Mouse (Mus musculus): Measurements from ENCODE around the gene Lpar2. TPM values are rescaled to one million over a fixed set of nuclear protein-coding genes. Genes with fewer than 3 reads are reported as not detected.

Gene Lpar2
- total and polyA plus RNA-seq, 3 experiments = 0.74 to 3.0 (median 1.2) TPM

GRCm38 (mm10) chr8:69794096-69794495, 28.1 kb upstream of the Lpar2 start:
- Histone ChIP-seq H3K4me3 (replicated peaks in 1 of 3; ENCODE audit: low read depth in 2 of 3, low read length in 2 of 3, poor library complexity in 1 of 3) (no peak overlapping the region), H3K27me3 (replicated peaks) (no peaks in the 10 kb centered on the region), H3K27ac (ENCODE audit: insufficient read depth, low read depth) (no peak overlapping the region), H3K4me1 (ENCODE audit: control insufficient read depth in 1 of 2, insufficient read depth in 2 of 2) (peaks cover 8 to 27% of the 10 kb centered on the region in 2 experiments), H3K79me2 (replicated peaks; ENCODE audit: control insufficient read depth, extremely low read depth, insufficient read depth, poor library complexity, severe bottlenecking) (peaks cover 28% of the 10 kb centered on the region), H3K9me3 (replicated peaks; ENCODE audit: low read length) (no peaks in the 10 kb centered on the region), H3K36me3 (replicated peaks in 1 of 2; ENCODE audit: control insufficient read depth in 1 of 2, insufficient read depth in 1 of 2, low read length in 1 of 2) (peaks cover 58 to 68% of the 10 kb centered on the region in 2 experiments), H3K9ac (ENCODE audit: insufficient read depth, low read depth) (no peak overlapping the region), H3K4me2 (ENCODE audit: insufficient read depth, low read depth, poor library complexity, severe bottlenecking) (no peak overlapping the region)
- TF ChIP-seq CHD1 (IDR thresholded peaks at IDR 0.05; ENCODE audit: low read depth, low read length) (no peak), MAZ (IDR thresholded peaks at IDR 0.05; ENCODE audit: low read depth, low read length) (no peak), E2F4 (IDR thresholded peaks at IDR 0.05; ENCODE audit: insufficient replicate concordance, low read depth, low read length) (no peak), POLR2A (IDR thresholded peaks at IDR 0.05; ENCODE audit: low read depth, low read length) (no peak), BHLHE40 (IDR thresholded peaks at IDR 0.05; ENCODE audit: low read depth, low read length) (no peak), ETS1 (conservative IDR thresholded peaks at IDR 0.05; ENCODE audit: low read depth, low read length) (no peak), MEF2A (IDR thresholded peaks at IDR 0.05; ENCODE audit: borderline replicate concordance, low read depth, low read length) (no peak), NRF1 (IDR thresholded peaks at IDR 0.05; ENCODE audit: low read depth, low read length) (no peak), ZKSCAN1 (IDR thresholded peaks at IDR 0.05; ENCODE audit: borderline replicate concordance, low read depth, low read length) (no peak), RCOR1 (conservative IDR thresholded peaks at IDR 0.05; ENCODE audit: low read depth, low read length) (no peak), ZMIZ1 (IDR thresholded peaks at IDR 0.05; ENCODE audit: low read depth, low read length) (no peak), ZC3H11A (IDR thresholded peaks at IDR 0.05; ENCODE audit: low read depth, low read length) (no peak), RAD21 (IDR thresholded peaks at IDR 0.05; ENCODE audit: low read depth, low read length) (no peak), SIN3A (IDR thresholded peaks at IDR 0.05; ENCODE audit: low read length) (no peak), MAX (IDR thresholded peaks at IDR 0.05; ENCODE audit: low read length) (no peak), MXI1 (IDR thresholded peaks at IDR 0.05; ENCODE audit: low read depth, low read length) (no peak), JUN (IDR thresholded peaks at IDR 0.05; ENCODE audit: insufficient read depth, low read depth, low read length) (no peak), ZNF384 (IDR thresholded peaks at IDR 0.05; ENCODE audit: low read depth, low read length) (no peak), EP300 (IDR thresholded peaks at IDR 0.05; ENCODE audit: low read length) (no peak), SMC3 (IDR thresholded peaks at IDR 0.05; ENCODE audit: low read depth, low read length) (no peak)
- no peak for DNase-seq (ENCODE audit: extremely low read depth)
- in situ Hi-C loops (cut with MboI; ENCODE audit: low pct_ligation_motif_present, low pct_unique_long_range_greater_than_20kb, low sequenced_read_pairs) (no loop called here), dilution Hi-C loops (cut with MboI; ENCODE audit: extremely low pct_ligation_motif_present, extremely low pct_unique_long_range_greater_than_20kb, low sequenced_read_pairs) (no loop called here)

- TF ChIP-seq CHD1 (IDR thresholded peaks at IDR 0.05; ENCODE audit: low read depth, low read length) (no peak), ZNF384 (IDR thresholded peaks at IDR 0.05; ENCODE audit: low read depth, low read length) (no peak), ETS1 (conservative IDR thresholded peaks at IDR 0.05; ENCODE audit: low read depth, low read length) (no peak), POLR2AphosphoS2 (IDR thresholded peaks at IDR 0.05; ENCODE audit: low read depth, low read length) (no peak), KAT2A (IDR thresholded peaks at IDR 0.05; ENCODE audit: insufficient replicate concordance, low read length) (no peak)
- Histone ChIP-seq H3K9me3 (replicated peaks; ENCODE audit: low read length) (no peaks in the 10 kb centered on the region), H3K27me3 (replicated peaks) (no peaks in the 10 kb centered on the region), H3K4me3 (replicated peaks in 1 of 3; ENCODE audit: low read depth in 2 of 3, low read length in 2 of 3, poor library complexity in 1 of 3) (no peak overlapping the region), H3K79me2 (replicated peaks; ENCODE audit: control insufficient read depth, extremely low read depth, insufficient read depth, poor library complexity, severe bottlenecking) (peaks cover 28% of the 10 kb centered on the region), H3K36me3 (replicated peaks in 1 of 2; ENCODE audit: control insufficient read depth in 1 of 2, insufficient read depth in 1 of 2, low read length in 1 of 2) (peaks cover 66 to 73% of the 10 kb centered on the region in 2 experiments), H3K9ac (ENCODE audit: insufficient read depth, low read depth) (no peak overlapping the region), H3K4me1 (ENCODE audit: control insufficient read depth in 1 of 2, insufficient read depth in 2 of 2) (peaks cover 5 to 19% of the 10 kb centered on the region in 2 experiments), H3K4me2 (ENCODE audit: insufficient read depth, low read depth, poor library complexity, severe bottlenecking) (no peak overlapping the region), H3K27ac (ENCODE audit: insufficient read depth, low read depth) (no peak overlapping the region)
- in situ Hi-C loops (cut with MboI; ENCODE audit: low pct_ligation_motif_present, low pct_unique_long_range_greater_than_20kb, low sequenced_read_pairs) = no loop called here
- no peak for DNase-seq (ENCODE audit: extremely low read depth)
- dilution Hi-C loops (cut with MboI; ENCODE audit: extremely low pct_ligation_motif_present, extremely low pct_unique_long_range_greater_than_20kb, low sequenced_read_pairs) = no loop called here
These were observed 27.3 kb upstream of the Lpar2 start for GRCm38 (mm10) chr8:69794901-69795300.
